Mouse (Mus musculus): ENCODE data around the gene Slc35e2.
A peak's percentile ranks its signal among the peaks of the same experiment; 100 is the strongest.
"Not testable (repeated sequence)": the region's sequence is repeated elsewhere in the genome, so short reads cannot be mapped to it uniquely, and the experiment has no call there.

Gene Slc35e2

DNA sequence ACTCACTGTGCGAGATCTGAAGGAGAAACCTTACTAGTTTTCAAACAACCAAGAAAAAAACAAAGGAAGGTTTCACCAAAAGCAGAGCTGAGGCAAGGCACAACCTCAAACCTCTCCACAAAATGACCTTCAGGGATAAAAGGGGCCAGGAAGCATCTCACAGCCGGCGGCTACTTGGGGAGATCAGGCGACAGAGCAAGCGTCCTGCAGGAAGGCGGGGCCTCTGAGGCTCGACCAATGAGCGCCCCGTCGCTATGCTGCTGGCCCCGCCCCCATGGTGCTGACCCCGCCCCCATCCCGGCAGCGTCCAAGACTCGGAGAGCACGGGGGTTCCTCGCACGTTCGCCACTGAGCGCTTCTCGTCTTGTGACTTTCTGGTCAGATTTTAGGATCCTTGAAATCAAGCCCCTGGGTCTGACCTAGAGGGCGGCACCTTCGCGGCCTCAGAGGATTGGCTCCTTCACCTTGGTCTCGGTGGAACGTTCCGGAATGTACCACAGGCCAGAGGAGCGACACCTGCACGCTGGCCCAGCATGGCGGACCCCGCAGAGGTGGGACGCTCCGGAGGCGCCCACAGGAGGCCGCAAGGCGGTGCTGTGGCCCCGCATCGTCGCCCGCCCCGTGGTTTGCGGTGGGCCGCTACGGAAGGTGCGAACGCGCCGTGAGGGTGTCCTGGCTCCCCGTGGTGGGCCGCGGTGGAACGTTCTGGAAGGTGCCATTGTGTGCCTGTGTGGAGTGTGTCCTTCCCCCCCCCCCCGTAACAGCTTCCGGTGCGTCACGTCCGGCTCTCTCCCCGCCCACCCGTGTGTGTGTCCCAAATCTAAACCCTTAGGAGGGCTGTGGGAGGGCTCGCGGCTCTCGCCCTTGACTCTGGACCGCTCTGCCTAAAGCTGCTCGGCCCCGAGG, at the start of gene Slc35e2:
Slc35e2 (plus strand) TSS at position 326 of the 906 bp plus-strand sequence.
- DNase-seq (ENCODE audit: extremely low read depth, low read depth, low spot score), result no peak

DNA sequence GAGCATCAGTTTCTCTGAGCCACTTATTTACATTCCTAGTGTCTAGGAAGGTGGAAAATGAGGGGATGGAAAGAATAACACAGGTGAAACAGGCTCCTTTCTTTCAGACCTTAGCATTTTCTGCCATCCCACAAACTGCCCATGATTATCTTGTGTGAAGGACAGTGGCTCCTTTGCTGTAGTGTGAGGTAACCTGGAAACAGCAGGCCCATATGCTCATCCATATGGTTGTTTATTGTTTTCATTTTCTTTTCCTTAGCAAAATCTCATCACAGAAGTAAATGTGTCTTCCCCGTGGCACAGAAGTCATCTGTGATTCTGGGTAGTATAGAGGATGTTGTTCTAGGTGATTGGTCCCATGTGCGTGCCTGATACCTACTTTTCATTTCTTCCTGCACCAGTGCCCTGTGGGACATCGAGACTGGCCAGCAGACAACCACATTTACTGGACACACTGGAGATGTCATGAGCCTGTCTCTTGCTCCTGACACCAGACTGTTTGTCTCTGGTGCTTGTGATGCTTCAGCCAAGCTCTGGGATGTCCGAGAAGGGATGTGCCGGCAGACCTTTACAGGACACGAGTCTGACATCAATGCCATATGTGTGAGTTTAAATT, 48.2 kb upstream of the Slc35e2 start:
- DNase-seq (ENCODE audit: extremely low read depth, low read depth, low spot score), result no peak

DNA sequence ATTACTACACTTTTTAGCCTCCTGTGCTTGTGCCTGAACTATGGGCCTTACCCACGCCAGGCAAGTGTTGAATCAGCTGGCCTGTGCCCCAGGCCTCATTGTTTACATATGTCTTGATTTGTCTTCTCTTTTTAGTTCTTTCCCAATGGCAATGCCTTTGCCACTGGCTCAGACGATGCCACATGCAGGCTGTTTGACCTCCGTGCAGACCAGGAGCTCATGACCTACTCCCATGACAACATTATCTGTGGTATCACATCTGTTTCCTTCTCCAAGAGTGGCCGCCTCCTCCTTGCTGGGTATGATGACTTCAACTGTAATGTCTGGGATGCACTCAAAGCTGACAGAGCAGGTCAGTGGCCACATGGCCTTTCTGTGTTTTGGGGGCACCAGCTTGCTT, 46.3 kb upstream of the Slc35e2 start:
- DNase-seq (ENCODE audit: extremely low read depth, low read depth, low spot score), result no peak

DNA sequence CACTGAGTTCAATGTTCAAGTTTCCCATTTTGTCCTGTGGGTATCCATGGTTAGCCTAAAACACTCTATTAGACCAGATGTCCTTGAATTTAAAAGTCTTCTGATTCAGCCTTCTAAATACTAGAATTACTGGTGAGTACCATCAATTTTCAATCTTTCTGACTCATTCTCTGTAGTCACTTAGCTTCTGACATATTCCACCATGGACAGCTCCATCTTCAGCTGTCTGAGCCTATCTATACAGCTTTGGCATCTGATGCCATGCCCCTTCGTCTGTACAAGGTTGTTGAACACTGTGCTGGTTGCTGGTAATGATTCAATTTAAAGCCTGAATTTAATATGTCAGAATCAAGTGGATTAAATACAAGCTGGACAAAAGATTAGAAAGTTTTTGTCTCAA, 45.8 kb upstream of the Slc35e2 start:
- no peak for DNase-seq (ENCODE audit: extremely low read depth, low read depth, low spot score)

DNA sequence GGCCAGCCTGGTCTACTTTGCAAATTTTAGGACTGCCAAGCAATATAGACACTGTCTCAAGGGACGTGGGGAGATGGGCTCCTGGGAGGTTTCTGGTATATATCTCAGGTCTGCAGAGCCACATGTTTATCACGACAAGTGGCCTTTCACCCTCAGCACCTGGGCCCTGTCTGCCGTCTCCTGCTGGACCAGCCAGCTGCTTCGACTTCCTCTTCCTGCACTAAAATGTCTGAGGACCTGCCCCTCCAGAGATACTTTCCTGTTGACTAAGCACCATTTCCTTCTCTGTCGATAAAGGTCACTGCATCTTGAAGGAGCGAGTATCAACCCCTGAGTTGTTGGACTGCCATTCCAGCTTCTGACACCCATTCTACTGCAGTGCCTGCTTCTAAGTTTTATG, 41.8 kb upstream of the Slc35e2 start:
- DNase-seq (ENCODE audit: extremely low read depth, low read depth, low spot score), result no peak

DNA sequence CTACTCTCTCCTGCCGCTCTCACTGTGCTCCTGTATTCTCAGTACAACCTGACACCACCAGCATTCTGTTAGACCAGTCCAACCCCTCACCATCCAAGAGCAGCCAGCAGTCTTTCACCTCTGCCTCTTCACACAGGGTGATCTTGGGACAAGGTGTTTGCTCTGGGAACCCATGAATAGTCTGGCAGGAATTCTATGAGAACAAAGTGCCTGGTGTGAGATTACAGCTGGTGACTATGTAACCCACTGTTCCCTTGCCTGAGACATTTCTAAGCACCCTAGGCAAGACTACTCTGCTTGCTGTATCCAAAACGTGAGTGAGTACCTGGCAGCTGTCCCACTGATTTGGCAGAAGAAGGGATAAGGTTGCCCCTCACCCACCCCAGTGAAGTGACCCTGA, 40.3 kb upstream of the Slc35e2 start:
- no peak for DNase-seq (ENCODE audit: extremely low read depth, low read depth, low spot score)

DNA sequence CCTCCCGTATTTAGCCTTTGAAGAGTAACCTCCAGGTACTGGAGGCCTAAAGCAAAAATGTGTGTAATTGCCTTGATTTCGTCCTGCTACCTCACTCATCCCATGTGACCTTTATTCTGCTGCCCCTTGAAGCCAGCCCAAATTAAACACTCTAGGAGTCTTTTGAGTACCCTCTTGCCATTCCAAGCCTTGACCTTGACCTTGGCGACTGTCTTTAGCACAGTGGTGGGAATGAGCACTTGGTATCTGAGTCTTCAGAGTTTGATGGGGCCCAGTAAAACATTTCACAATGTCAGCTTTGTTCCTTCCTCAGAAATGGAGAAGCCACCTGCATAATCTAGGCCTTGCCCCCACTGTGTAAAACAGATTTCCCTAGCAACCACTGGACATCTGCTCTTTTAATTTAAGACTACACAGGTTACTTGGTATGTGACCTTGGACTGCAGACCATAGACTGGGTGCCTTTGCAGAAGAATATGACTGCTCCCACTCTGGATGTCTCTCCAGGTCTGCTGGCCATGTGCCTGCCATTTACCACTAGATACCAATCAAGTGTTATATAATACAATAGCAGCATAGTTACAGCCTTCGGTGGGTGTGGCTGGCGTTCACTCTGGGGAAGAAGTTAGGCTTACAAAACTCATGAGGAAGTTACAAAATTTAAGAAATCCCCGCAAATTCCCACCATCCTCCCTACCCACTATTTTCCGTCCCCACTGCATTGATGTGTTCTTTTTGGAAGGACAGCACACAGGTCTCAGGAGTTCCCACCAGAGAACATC, 39.4 kb upstream of the Slc35e2 start, which contains the start of gene Nadk:
Nadk (plus strand) TSS at position 718 of the 782 bp plus-strand sequence.
- no peak for DNase-seq (ENCODE audit: extremely low read depth, low read depth, low spot score)

DNA sequence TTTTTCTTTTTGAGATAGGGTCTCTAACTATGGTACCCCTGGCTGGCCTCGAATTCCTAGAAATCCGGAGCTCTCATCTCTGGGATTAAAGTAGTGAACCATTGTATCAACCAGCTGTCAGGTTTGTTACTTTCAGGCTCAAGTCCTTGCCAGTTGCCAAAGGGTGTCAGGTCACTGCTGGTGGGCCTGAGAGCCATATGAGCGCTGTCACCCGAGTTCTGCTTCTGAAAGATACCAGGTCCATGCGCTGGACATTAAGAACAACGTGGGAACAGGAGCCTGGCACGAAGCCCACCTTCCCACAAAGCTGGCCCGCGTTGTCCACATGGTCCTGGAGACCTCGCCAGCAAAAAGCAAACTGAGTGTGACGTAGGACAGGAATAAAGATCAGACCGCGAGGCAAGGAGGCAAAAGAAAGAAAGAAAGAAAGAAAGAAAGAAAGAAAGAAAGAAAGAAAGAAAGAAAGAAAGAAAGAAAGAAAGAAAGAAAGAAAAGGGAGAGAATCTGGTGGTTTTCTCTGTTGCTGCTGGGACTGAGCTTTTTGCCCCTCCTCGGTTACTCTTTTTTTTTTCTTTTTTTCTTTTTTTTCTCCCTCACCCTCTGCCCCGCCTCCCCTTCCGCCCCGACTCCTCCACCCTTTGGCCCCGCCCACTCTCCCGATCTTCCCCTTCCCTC, 38.4 kb upstream of the Slc35e2 start:
- DNase-seq (ENCODE audit: extremely low read depth, low read depth, low spot score), result no peak

DNA sequence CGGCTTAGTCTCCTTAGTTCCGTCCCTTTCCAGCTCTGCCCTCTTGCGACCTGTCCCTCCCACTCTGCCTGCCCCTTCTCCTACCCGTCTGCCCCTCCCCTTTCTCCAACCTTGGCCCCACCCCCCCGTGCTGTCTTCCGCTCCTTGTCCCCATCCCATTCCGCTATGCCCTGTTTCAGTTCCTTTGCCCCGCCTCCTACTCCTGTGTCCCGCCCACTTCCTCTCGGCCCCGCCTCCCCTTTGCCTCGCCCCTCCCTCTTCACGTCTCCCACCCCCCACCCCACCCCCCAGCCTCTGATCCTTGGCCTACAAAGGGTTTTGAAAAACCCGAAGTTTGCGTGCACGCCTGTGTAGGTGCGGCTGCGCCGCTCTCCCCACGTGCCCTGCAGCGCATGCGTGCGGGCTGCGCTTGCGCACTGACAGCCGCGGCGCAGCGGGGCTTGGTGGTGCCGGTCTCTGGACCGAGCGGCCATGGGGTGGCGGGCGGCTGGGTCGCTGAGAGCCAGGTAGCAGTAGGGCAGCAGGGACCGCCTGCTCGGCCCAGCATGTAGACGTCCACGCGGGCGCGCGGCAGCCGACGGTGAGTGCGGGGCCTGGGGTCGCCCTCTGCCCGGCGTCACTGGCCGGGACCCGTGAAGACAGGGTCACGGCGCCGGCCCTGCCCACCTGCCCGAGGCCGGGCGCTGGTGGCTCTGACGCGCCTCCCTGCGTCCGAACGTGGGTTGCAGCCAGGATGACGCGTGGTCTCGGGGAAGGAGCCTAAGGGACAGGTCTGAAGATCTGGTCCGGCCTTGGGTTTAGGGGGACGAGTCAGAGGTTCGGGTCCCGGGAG, 37.6 kb upstream of the Slc35e2 start:
- DNase-seq (ENCODE audit: extremely low read depth, low read depth, low spot score), result peak; percentile 89

DNA sequence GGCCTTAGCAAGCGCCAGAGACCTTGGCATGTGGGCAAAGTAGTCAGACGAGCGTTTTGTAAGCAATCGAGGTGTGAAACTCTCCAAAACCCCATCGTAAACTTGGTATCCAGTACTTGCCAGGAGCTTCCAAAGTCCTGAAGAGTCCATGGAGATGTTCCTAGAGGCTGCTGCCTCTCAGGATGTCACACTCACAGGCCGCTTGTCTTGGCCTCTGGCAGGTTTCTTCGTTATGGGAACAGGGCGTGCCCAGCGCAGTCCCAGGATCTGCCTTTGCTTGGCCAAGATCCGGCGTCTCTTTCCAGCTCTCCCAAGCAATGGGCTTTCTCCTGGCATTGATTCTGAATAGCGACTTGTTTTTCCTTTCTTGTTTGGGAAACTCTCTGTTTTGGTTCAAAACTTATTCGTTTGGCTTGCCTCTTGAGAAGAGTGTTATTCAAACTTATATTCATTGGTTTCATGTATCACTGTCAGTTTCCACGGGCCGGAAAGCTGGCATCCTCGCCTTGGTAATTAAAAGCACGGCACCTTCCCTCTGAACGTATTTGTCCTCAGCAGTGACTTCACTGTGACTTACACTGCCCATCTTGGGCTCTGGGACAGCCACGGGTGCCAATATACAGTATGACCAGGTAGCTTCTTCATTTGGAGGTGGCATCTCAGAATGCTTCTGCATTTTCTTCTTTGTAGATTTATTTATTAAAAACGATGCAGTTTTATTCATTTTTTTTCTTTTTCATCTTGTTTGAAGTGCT, 36.7 kb upstream of the Slc35e2 start:
- no peak for DNase-seq (ENCODE audit: extremely low read depth, low read depth, low spot score)

DNA sequence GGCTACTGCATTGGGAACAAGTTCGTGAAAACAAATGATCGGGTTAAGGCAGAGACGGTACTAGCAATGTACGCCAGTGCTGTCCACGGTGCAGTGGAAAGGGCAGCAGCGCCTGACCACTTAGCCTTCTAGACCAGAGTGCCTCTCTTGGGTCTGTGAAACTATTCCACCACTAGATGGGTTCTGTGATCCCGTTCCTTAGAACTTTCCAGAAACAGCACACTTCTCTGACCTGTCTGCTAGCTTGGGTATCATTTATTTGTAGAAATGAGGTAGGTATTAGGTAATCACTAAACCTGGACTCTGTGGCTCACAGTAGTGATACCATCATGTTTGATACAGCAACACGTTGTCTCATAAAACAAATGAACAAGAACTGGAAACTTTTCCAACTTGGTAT, 34.7 kb upstream of the Slc35e2 start:
- no peak for DNase-seq (ENCODE audit: extremely low read depth, low read depth, low spot score)

DNA sequence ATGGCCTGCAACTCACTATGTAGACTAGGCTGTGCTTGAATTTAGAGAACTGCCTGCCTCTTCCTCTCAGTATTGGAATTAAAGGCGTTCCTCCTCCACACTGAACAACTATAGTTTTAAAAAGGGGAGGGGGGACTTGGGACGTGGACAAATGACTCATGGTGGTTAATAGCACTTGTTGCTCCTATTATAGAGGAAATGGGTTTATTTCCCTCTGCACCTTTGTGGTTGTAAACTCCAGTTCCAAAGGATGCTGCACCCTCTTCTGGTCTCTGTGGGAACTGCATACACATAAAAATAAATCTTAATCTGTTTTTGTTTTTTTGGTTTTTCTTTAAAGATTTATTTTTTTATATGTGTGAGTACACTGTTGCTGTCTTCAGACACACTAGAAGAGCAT, 33.0 kb upstream of the Slc35e2 start:
- no peak for DNase-seq (ENCODE audit: extremely low read depth, low read depth, low spot score)

DNA sequence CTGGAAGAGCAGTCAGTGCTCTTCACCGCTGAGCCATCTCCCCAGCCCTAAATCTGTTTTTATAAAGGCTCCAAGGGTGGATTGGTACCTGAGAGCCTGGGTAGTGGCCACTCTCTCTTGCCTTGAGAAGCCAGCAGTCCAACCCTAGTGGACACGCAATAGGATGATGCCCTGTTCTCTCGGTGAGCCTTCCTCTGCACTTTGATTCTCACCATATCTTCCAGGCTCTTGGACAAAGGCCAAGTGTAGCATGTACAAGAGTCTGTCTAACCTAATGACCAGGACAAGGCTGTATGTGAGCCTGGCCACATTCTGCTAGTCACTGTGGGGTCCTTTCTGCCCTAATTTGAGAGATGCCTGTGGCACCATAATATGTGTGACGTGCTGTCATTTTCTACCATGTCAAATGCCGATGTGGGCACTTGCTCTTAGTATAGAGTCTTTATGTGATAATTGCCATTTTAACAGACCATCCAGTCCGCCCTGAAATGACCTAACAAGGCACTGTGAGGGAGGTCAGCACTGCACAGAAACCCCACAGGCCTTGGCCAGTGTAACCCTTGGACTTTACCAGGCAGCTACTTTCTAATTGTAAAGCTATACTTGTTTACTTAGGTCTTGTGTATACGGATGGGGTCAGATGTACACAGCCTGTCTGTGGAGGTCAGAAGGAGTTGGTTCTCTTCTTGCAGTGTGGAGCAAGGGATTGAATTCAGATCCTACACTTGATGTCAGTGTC, 32.4 kb upstream of the Slc35e2 start:
- no peak for DNase-seq (ENCODE audit: extremely low read depth, low read depth, low spot score)

DNA sequence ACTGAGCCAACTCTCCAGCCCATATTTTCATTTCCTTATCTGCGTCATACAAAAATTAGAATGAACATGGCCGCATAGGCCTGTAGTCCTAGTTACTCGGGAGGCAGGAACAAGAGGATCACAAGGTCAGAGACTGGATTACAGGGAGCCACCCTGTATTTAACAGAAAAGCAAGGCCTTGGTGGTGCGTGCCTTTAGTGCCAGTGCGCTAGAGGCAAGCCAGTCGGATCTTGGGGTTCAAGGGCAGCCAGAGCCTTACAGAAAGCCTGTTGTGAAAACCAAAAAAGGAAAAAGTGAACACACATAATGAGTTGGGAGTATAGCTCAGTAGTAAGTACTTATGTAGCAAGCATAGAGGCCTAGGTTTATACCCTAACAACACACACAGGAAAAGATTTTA, 31.4 kb upstream of the Slc35e2 start:
- no peak for DNase-seq (ENCODE audit: extremely low read depth, low read depth, low spot score)

DNA sequence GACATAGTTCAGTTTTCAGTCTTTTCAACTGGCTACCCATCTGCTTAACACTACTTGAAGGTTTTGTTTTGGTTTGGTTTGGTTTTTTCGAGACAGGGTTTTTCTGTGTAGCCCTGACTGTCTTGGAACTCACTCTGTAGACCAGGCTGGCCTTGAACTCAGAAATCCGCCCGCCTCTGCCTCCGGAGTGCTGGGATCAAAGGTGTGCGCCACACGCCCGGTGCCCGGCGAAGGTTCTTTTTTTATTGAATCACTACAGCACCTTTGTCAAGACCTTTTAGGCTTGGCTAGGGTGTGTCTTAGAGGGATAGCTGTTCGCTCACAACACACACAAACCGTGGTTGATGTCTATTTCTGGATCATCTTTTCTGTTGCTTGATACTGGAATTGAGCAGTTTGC, 30.9 kb upstream of the Slc35e2 start:
- DNase-seq (ENCODE audit: extremely low read depth, low read depth, low spot score), result not testable (repeated sequence)

DNA sequence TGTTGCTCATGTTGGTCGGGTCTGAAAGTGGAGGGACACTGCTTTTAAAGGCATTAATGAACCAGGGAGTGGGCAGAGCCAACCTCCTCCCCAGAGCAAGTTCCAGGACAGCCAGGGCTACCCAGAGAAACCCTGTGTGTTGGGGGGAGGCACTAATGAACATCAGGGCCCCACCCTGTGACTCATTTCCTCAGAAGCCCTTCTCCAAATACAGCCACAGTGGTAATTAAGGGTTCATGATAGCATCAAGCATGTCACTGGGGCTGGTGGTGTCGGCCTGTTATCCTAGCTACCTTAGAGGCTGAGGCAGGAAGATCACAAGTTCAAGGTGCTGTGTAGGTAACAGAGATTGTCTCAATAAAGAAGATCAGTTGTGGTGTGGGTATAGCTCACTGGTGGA, 29.8 kb upstream of the Slc35e2 start:
- DNase-seq (ENCODE audit: extremely low read depth, low read depth, low spot score), result no peak

DNA sequence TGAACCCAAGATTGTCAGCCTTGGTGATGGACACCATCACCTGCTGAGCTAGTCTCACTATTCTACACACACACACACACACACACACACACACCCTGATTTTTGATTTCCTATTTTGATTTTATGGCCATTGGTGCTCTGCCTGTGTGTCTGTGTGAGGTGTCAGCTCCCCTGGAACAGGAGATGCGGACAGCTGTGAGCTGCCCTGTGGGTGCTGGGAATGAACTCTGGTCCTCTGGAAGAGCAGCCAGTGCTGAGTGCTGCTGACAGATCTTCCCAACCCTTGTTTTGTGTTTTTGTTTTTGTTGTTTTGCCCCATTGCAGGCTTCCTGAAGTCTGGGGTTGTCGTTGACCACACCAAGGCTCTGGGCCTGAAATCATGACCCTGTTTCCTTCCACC, 28.1 kb upstream of the Slc35e2 start:
- no peak for DNase-seq (ENCODE audit: extremely low read depth, low read depth, low spot score)

DNA sequence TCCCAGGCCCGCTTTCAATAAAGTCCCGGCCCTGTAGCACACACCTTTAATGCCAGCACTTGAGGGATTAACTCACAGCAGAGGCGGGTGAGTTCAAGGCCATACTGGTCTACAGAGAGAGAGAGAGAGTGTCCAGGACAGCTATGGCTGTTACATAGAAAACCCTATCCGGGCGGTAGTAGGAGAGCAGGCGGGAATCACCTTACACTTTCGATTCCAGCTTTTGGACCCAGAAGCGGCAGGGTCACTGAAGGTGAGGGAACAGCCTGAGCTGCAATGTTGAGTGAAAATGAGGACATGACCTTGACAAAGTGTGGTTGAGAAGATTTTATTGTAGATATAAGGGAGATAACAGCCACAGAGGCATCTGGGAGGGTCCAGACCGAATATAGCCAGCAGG, 27.3 kb upstream of the Slc35e2 start:
- no peak for DNase-seq (ENCODE audit: extremely low read depth, low read depth, low spot score)

DNA sequence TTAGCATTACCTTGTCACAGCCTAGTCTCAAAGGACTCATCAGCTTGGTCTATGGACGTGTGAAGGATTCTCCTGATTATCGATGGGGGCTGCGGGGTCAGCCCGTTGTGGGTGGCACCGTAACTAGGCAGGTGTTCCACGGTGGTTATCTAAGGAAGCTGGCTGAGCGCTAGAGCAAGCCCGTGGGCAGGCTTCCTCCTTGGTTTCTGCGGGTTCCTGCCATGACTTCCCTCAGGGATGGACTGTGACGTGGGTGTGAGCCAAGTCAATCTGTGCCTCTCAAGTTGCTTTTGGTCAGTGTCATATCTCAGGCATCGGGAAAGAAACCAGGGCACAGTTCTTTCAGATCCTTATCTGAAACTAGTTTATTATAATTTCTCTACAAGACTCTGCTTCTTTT, 26.3 kb upstream of the Slc35e2 start:
- no peak for DNase-seq (ENCODE audit: extremely low read depth, low read depth, low spot score)

Data from fat pad, adult 2 months (tissue).